Mouse (Mus musculus): Measurements from ENCODE around the gene Rai14. TPM values are rescaled to one million over a fixed set of nuclear protein-coding genes. Genes with fewer than 3 reads are reported as not detected.

Gene Rai14
- 1 to 10 TPM; 3.0 to 4.6 TPM for total RNA-seq (2021)

DNA sequence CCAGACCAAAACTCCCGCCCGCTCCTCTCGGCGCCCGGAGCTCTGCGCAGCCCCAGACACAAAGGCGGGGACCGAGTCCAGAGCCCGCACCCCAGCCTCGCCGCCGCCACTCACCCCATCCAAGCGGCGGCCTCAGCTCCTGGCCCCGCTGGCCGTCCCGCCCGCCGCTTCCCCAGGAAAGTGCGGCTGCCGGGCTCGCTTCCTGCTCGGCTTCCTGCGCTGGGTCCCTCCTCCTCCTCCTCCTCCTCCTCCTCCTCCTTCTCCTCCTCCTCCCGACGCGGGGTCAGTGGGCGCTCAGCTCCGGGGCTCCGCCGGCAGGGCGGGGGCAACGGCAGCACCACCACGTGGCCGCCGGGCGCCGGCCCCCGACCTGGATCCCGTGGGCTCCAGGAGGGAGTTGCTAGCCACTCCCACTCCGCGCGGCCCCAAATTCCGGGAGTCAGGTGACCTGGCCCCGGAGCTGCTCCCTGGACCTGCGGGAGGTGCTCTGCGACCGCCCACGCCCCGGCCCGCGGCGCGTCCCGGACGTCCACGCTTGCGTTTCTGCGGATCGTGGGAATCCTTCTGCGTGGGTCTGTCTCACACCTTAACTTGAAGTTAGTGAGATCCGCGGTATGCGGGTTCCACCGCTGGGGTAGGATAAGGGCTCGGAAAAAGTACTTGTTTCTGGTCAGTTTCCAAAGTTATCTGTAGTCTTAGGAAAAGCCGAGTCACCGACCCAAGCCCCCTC, at the start of gene Rai14:
Gene Rai14, minus strand, starts transcription at position 216 of the 730 bp plus-strand sequence.
- intact Hi-C loops (cut with DNase I): loop anchor here (1.0 to 5.0 kb wide), 5 partner anchors 58 to 227 kb away; partner anchors contain the start of genes Brix1 and Rad1
- peak; percentile 71 to 78 for DNase-seq

DNA sequence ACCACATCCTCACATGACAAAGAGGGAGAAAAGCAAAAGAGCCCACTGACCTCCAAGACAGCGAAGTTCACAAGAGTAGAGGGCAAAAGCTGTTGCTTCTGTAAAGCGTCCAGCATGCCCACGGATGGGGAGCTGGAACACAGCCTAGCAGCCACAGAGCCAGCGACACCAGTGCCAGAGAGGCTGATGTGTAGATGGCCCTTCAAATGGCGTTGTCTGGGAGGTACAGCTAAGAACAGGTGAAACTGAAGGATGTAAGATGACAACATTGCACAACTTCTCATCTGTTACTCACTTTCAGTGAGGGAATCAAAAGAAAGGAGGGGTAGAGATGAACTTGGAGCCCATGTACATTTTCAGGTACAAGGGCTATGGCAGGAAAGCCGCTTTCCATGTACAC, 47.0 kb upstream of the Rai14 start:
- intact Hi-C loops (cut with DNase I): no loop called here
- no peak for DNase-seq

DNA sequence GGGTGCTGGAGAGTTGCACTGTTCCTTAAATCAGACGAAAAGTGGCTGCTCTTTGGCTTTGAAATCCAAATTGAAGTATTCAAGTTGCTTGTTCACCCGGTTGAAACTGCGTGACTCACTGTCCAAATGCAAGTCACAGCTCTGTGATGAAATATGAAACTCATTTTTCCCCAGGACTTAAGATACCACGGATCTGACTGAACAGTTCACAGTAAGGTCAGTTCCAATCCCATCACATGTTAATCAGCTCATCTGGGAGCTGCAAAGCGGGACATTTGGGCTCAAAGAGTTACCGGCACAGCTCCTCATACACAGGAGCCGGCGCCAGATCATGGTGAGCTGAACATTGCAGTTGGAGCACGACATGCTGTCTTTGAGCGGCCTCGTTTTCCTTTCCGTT, 45.6 kb upstream of the Rai14 start:
- intact Hi-C loops (cut with DNase I): no loop called here
- DNase-seq: no peak

GRCm38 (mm10) chr15:10759440-10759839, 45.0 kb upstream of the Rai14 start:
- intact Hi-C loops (cut with DNase I): no loop called here
- DNase-seq: no peak

DNA sequence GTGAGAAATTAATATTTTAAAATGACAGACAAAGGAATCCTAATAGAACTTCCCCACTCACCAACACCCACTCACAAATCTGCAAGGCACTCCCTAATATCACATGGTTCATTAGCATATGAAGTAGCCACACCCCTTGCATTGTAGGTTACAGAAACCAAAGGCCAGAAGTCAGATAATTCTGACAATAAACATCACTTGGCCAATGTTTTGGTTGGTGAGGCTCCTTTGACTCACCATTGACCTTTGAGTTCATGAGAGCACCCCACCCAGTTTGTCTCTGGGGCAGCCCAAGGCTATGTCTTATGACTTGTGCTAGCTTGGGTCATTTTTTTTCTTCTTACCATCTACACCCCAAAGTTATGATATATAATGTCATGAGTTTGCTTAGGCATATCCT, 44.4 kb upstream of the Rai14 start:
- intact Hi-C loops (cut with DNase I): no loop called here
- no peak for DNase-seq

DNA sequence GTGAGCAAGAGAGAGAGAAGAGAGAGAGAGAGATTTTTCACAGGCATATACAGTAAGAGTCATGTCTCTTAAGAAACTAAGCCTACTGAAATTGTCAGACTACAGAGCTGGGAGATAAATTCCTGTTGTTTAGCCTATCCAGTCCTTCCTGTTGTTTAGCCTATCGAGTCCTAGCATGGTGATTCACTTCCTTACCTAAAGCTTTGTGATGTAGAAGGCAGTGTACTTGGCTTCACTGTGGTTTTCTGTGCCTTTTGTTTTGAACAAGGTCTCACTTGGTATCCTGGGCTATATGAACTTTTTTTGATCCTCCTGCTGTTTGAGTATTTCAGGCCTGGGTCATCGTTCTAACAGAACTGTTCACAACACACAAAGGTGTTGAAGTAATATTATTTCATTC, 36.7 kb upstream of the Rai14 start:
- intact Hi-C loops (cut with DNase I): no loop called here

GRCm38 (mm10) chr15:10750339-10750738, 35.9 kb upstream of the Rai14 start:
- intact Hi-C loops (cut with DNase I): no loop called here
- no peak for DNase-seq

More for the DNA sequence above, 36.7 kb upstream of the Rai14 start:
- DNase-seq: no peak

DNA sequence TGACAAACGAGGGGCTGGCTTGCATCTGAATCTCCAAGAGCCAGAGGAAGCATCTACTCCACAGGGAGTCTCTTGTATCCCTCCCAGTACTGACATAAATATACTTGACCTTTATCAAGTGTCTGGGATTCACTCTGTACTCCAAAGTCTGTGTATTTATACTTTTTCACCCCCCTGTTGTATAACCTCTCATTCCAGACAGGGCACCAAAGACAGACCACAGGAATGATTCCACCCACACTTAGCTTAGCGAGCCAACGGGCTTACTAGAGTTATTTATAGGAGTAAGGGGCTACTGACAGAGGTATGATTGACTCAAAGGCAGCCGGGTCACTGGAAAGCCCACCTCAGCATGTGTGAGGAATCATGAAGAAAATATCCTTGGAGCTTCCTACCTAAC, 35.3 kb upstream of the Rai14 start:
- intact Hi-C loops (cut with DNase I): no loop called here
- DNase-seq: no peak

DNA sequence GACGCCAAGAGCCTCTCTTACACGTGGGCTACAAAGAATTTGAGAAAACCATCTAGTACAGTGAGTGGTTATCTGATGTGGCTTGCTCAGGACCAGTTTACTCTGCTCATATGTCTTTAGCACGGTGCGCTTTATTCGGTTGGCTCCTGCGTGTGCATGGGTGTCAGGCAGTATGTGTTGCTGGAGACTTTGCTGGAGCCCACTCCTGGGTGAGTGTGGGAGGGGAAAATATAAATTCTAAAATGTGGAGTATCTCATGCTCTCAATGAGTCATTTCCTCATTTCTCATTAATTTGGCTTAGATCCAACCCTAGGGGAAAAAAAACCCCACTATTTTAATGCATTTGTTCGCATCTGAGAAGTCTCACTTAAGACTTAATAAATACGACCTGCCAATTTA, 33.2 kb upstream of the Rai14 start:
- intact Hi-C loops (cut with DNase I): no loop called here
- no peak for DNase-seq

DNA sequence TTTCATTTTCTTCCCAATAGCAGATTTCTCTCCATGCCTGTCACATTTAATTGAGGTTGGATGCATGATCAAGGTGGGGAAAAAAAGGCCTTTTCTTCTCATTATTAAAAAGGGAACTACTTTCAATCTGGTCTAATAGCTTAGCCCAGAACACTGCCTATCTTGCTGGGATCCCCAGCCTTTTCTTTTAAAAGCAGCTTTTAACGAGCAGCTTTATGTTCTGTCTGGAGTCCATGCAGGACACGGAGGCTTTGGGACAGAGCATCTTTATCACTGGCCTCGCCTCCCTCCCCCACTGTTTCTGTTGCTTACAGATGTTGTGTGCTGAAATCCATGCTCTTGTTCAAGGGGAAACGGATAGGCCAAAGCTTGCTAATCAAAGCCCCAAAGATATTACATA, 32.8 kb upstream of the Rai14 start:
- intact Hi-C loops (cut with DNase I): no loop called here

DNA sequence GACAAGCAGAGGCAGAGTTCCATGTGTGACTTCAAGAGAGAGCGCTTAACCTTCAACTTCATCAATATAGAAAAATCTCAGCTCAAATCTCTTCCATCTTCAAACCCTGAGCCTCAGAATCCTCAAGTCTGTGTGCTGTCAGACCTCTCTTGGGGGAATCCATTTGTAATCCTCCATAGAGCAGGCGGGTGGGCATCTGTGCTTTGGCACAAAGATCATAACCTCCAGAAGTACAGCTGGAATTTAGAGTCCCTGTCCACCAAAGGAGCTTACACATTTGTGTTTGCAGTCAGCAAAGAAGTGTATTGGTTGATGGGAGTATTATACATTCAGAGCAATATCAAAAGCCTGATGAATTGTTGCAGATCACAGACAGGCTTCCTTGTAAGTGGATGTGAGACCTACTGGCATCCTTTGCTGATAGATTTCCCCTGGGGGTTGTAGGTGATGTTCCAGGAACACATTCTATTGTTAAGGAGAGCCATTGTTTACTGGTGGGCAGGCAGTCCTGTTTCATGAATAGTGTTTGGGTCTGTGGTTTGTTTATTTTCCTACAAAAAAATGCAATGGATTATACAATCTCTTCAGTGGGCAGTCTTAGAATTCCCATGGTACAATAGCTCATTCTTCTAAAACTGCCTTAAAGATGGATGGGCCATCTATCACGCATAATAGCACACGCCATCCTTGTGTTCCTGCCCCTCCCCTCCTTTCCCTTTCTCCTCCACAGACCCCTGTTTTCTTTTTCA, 32.1 kb upstream of the Rai14 start:
- DNase-seq: no peak
- intact Hi-C loops (cut with DNase I): no loop called here

More for the DNA sequence above, 32.8 kb upstream of the Rai14 start:
- DNase-seq: no peak

DNA sequence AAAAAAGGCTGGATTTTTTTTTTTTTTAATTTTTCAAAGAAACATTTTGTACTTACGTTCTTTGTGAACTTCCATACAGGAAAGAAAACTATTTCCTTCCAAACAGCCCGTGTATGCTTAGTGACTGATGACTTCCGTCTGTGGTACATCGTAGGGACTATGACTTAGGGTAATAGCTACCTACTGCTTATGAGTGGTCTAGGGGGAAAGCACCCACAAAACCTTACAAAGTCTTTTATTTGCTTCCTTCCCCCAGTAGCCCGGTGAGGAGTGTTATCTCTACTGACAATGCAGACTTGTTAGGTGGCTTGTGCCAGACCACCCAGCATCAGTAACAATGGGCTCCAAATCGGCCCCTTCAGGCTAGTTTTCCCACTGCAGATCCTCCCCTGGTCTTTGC, 28.0 kb upstream of the Rai14 start:
- DNase-seq: no peak
- intact Hi-C loops (cut with DNase I): no loop called here

- DNase-seq: no peak
- intact Hi-C loops (cut with DNase I): no loop called here
Measured at GRCm38 (mm10) chr15:10739279-10739678, 24.9 kb upstream of the Rai14 start.

DNA sequence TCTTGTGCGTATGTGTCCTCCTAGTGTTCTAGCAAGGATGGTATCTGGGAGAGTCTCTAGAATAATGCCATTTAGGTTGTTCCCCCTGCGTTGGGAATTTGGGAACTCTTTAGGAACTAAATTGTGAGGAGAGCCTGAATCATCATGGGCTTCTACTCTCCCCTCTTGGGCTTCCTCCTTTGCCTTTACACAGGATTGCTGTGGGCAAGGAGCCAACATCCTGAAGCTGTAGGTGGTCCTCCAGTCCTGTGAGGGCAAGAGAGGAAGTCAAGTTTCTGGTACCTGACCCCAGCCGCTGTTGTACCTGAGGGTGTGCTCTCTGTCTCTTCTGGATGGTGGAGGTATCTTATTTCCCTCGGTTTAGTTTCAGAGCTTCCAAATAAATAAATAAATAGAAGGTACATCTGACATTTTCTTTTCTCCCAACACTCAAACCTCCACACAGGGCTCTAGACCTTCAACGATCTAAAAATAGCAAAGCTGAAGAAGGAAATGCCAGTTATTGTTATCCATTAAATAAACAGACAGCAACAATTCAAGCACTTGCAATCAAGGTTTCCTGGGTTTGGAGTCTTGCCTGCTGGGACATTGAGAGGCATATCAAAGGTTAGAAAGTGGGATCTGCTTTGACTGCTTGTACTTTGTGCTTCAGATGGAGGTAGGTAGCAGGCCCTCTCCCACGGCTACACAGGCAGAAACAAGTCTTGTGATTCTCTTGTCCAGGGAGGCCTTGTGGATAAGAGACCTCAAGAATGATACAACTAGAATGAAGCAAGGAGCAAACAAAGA, 24.1 kb upstream of the Rai14 start:
- intact Hi-C loops (cut with DNase I): no loop called here
- DNase-seq: no peak

DNA sequence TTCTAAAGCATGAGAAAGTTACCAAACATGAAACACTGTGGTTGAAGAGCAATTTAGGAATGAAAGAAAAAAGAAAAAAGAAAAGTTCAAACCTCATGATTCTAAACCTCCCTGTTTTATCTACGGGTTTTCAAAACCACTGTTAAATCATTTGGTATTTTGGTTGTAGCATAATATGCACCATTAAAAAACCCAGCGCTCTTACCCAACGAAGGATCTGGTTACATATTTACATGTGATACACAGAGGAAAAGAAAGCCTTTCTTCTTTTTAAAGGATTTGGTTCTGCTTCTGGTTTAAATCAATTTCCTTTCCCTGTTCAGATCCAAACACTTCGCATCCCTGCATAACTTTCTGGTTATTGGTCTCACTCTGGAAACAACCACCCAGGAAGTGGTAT, 21.5 kb upstream of the Rai14 start:
- intact Hi-C loops (cut with DNase I): no loop called here
- DNase-seq: no peak

DNA sequence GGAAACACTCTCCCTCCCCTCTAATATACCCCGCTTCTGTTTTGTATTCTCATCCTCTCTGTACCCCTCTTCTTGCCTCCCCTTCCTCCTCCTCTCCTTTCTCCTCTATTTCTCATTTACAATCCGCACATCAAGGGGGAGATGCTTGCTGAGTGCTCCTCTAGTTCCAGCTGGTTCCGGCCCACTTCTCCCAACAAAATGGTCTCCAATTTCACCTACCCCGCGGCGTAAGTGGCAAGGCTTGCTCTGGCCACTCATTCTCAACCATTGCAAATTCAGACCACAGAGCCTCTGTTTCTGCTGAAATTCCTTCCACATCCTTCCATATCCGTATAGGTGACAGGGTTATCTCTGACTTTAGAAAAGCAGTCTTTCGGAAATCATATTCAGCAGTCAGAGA, 20.8 kb upstream of the Rai14 start:
- intact Hi-C loops (cut with DNase I): no loop called here
- DNase-seq: no peak

GRCm38 (mm10) chr15:10731398-10731797, 17.0 kb upstream of the Rai14 start:
- intact Hi-C loops (cut with DNase I): no loop called here
- DNase-seq: no peak

GRCm38 (mm10) chr15:10726272-10726671, 11.8 kb upstream of the Rai14 start:
- DNase-seq: no peak
- intact Hi-C loops (cut with DNase I): no loop called here

GRCm38 (mm10) chr15:10724857-10725256, 10.4 kb upstream of the Rai14 start:
- no peak for DNase-seq
- intact Hi-C loops (cut with DNase I): no loop called here

DNA sequence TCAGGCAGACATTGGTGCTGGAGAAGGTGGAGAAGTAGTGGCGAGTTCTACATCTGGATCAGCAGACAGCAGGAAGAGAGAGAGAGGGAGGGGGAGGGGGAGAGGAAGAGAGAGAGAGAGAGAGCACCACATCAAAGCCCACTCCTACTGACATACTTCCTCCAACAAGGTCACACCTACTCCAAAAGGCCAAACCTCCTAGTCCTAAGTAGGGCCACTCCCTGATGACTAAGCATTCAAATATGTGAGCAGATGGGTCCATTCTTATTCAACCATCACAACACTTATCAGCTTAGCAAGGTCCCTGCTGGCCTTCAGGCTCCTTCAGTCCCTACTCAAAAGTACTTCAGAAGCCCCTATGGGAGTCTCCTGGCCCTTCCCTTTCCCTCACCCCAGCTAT, 9.1 kb upstream of the Rai14 start:
- no peak for DNase-seq
- intact Hi-C loops (cut with DNase I): no loop called here

DNA sequence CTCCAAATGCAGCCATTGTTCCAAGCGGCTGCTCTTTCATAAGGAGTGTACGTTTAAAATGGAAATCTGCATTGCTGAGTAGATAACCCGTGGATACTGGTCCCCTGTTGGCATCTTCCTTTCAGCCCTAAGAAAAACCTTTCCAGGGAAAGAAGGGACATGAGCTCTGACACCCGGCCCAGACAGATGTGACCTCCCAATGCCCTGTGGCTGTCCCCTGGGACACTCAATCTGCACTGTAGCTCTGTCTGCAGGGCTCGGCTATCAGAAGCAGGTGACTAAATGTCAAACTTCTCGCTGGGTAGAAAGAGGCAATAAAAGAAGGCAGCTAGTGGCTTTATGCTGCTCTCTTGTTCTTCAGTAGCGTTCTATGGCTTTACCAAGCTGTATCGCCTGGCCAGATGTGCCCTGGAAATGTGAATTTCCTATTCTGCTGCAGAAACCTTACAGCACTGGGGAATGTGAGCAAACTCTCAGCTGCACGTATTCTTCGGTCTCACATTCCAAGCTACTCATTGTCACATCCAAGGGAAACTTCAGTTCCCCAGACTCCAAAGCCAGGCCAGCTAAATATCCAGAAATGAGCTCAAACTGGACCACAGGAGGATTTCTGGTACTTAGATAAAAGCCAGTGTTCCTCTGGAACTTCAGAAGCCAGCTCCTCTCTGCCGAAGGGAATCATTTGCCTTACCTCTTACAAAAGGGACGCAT, 8.4 kb upstream of the Rai14 start:
- intact Hi-C loops (cut with DNase I): no loop called here
- DNase-seq: no peak

Data from heart, postnatal 36 days (tissue).